Mouse (Mus musculus): ENCODE measurements around the gene Sorcs3. TPM values are rescaled to one million over a fixed set of nuclear protein-coding genes. Genes with fewer than 3 reads are reported as not detected.

Sorcs3 gene
- total RNA-seq, 2 experiments from 2014 or later, result 0.06 to 0.18 TPM

DNA sequence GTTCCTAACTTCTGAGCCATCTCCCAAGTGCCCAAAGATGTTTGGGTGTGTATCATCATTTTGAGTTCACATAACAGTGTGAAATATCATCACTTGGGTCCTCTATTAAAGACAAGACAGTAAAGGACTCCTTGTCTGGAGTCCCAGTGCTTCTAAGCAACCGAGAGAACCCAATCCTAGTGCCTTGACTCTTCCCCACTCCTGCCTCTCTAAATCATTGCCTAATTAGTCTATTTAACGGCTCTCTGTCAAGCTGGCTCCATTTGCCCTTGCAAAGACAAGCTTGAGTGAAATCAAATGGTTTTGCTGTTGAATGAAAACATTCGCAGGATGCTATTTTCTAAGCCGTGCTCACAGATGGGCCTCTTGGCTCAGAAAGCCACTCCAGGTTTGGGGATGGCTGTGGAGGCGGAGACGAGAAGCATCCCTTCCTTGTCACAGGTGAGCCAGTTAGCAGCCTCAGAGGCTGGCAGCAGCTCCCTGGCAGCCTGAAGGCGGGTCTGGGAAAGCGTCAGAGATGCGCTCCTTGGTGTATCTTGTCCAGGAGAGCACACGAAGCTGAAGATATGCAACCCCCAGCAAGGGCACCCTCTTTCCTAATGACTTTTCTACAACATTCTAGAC, 79.9 kb downstream of the Sorcs3 start:
- DNase-seq, result no peak

DNA sequence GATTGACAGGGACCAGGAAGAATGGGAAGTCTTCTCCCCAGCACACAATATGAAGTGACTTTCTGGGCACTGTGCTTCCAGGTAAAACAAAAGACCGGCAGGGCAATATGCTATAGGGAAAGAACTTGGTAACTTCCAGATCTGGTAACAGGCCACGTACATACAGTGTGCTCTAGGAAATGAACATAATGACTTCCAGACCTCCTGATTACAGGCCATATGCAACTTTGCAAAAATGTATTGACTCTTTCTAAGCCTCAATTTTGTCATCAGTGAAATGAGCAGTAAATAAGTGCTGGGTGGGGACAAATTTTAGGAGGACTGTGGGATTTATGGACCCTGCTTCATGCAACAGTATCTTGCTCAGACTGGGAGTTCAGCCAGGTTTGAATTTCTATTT, 88.4 kb downstream of the Sorcs3 start:
- no peak for DNase-seq

DNA sequence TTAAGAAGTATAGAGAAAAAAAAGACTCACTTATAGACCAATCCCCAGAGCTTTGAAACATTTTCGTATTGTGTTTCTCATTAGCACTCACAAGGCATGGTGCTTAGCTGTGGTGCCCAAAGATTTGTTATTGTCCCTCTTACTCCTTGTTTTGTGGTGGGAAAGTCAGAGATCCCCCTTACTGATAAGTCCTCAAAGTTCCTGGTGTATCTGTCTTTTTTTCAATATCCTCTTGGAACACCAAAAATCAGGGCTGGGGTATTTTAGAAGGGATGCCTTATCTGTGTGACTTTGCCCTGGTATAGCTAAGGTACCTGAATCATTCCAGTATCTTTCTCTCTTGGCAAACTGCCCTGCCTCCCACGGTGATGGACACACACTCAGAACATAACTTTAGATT, 92.6 kb downstream of the Sorcs3 start:
- no peak for DNase-seq

DNA sequence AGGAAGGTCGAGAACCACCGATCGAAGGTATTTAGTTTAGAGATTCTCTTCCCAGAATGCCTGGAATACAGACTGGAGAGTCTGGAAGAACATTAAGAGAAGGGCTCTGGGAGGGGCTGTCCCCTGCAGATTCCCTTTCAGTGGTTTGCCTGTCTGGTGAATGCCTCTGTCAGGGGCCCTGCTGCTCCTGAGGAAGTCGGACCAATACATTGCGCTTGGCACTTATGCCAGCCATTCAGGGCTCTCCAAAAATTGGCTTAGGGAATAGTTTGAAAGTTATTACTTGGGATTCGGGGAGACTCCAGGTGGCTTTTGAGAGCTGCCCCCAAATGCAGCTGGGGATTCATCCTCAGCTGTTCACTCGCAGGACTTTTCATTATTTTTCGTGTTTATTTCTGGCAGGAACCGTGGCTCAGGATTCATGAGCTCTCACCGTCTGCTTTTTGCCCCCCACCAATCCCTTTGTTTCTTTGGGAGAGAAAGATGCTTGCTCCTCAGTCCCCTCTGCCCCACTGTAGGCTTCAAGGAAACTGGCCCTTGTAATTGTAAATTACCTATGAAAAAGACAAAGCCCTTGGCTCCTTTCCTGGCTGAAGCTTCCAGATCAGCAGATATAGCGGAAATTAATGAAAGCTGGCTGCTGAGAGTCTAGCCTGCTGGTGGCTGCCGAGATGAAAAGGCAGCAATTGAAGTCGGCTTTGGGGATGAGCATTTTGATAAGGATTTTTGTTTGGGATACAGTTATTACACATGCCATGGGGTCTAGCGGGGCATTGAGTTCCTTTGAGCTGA, 94.8 kb downstream of the Sorcs3 start:
- no peak for DNase-seq

DNA sequence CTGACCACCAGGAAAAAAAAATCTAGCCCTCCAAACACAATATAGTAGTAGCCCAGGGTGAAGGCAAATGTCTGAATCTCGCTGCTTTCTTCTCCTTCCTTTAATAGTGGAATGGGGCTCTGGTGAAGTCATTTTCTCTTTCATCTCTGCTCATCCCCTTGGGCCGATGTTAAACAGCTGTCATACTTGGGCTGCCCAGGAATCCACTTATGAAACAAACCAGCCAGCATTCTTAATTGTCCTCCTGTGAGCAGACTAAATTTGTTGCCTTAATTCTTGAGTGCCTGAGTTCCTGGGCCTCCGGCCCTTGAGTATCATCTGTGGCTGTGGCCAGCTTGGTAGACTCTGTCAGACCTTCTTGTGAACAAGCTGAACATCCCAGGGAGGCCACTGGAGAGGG, 95.5 kb downstream of the Sorcs3 start:
- DNase-seq, result no peak

DNA sequence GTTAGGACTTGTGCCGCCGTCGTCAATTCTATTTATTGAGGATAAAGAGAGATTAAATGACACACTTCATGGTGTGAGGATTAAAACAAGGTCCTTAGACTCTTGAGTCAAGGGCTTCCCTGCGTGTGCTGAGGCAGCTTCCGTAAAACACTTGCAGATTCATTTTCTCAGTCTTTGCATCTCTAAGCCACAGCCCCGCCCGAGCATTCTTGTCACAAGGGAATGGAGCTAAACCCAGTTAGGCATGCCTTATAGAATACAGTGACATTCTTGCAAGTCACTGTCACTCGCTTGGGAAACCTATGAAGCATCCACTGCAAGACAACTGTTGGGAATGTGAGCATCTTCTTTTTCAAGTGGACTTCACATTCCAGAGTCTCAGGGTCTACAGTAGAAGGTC, 102.5 kb downstream of the Sorcs3 start:
- no peak for DNase-seq

DNA sequence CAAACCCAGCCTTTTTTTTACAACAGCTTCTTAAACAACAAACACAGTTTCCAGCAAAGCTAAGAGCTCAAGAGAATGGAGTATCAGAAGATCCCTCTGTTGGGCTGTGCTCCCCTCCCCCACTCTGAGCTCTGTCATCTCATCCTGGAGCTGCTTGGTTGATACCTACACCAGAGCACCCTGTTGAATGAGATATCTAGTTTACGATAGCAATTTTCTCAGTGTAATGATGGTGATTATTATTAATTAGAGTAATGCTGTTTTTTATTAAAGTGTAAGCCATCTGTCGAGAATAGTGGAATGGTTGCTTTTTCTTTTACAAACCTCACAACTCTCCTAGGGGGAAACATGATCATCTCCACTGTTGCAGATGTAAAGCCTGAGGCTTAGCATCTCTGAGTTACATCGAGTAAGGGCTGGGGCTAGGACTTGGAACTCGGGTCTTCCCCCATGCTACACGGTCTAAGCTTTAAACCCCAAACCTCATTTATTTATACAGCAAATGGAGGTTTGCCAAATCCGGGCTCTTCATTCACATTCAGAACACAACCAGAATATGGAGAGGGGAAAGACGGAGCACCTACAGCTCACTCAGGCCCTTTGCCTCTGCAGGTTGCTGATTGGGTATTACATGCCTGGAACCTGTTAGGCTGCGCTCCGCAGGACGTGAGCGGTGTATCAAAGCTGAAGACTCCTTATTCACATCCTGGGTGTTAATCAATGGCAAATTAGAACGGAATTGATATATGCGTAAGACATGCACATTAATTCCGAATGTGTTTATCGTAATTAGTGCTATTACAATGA, 103.9 kb downstream of the Sorcs3 start:
- no peak for DNase-seq

DNA sequence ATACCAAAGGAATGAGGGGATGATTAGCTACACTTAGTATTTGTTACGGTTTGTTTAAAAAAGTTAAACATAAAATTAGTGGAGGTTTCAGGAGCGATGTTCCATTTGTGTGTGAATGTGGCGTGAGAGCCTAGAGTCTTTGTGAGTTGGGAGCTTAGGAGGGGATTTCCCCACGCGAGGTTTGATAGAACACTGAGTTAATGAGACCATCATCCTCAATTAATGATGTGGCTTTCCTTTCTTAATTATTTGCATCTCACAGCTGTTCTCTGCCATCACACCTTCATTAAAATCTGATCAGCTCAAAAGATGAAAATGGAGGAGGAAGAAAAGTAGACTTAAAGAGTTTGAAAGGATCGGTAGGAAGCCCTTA, 104.5 kb downstream of the Sorcs3 start:
- DNase-seq, result no peak

DNA sequence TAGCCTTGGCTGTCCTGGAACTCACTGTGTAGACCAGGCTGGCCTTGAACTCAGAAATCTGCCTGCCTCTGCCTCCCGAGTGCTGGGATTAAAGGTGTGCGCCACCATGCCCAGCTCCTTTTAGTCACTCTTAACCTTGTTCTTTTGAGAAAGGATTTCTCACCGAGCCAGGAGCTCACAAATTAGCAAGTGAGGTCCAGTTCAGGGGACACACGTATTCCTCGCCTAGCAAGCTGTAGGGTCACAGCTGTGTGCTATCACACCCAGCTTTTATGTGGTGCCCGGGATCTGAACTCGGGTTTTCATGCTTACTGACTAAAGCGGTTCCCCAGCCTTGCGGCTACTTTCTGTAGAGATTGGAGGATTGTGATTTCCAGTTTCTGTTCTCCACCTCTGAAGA, 108.0 kb downstream of the Sorcs3 start:
- no peak for DNase-seq

DNA sequence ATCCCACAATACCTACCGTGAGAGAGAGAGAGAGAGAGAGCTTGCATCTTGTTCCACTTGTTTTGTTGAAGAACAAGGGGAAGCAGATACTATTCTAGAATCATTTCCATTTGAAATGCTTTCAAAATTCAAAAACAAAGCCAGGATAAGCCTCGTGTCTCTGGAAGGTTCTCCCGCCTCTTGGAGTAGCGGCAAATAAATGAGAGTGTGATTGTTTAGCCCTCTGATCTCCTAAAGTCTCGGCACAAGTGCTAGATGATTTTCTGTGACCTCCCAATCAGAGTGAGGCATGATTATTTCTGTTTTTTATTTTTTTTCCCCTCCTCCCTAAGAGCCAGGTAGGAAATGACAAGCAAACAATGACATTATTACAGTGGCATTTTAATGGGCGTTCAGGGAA, 121.3 kb downstream of the Sorcs3 start:
- DNase-seq, result no peak

DNA sequence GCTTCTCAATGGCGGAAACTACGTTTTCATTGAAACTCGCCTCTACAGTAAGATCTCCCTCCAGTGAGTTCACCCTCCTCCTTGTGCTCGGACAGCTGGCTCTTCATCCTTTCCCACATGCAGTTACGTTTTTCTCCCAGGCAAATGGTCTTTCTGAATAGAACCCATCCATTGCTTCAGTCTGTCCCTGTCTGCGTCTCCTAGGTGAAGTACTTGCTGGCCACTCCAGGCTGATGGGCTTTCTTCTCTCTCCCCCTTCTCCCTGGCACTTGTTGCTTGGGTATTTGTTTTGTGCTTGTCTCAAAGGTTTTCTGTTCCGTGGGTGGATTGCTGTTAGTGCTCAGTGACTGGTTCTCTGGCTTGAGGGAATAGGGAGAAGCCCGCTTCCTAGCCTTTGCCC, 122.3 kb downstream of the Sorcs3 start:
- DNase-seq, result no peak

DNA sequence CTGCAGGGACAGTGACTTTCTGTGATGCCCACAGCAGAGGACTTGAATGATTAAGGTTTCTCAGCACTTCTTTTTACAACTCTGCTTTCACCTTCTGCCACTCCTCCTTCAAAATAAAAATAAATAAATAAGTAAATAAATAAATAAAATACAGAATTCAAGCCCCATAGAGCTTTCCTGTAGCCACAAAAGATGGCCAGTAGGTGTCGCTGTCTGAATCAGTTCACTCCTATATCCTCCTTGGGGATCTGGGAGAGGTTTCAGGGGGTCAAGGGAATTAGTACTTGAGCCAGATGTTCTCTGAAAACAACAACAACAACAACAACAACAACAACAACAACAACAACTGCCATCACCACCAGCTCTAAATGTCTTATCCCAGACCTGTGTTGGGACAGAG, 125.8 kb downstream of the Sorcs3 start:
- DNase-seq, result peak; percentile 16

DNA sequence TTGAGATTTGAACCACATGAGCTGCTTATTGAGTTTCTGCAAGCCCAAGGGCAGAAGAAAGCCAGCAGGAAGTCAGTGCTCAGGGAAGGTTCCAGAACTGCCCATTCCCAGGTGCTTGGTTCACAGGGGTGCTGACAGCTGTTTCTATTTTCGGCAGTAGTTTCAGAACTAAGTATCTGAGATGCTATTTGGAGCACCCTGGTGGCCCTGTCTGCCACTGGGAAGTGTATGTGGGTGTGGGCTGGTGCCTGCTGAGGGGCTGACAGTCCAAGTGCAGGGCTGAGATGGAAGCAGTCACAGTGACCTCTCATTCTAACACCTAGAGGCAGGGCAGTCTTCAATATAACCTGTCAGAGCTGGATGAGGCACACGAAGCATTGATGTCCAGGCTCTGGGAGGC, 127.3 kb downstream of the Sorcs3 start:
- DNase-seq, result no peak

DNA sequence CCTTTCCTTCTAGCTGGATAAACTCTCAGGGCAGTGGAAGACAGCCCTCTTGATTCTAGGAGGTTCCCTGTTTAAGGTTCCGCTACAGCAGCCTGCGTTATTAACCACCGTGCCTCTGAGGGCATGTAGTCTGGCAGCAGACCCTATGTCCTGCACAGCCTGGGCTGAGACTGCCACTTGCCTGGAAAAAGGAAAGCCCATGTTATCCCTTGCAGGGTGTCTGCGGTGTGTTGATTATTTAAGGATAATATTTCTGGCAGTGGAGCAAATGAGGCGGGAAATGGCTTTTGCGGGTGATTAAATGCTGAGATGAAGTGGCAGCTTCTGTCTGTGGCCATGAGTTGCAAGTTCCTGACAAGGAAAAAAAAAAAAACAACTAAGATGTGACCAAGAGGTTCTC, 131.6 kb downstream of the Sorcs3 start:
- no peak for DNase-seq

DNA sequence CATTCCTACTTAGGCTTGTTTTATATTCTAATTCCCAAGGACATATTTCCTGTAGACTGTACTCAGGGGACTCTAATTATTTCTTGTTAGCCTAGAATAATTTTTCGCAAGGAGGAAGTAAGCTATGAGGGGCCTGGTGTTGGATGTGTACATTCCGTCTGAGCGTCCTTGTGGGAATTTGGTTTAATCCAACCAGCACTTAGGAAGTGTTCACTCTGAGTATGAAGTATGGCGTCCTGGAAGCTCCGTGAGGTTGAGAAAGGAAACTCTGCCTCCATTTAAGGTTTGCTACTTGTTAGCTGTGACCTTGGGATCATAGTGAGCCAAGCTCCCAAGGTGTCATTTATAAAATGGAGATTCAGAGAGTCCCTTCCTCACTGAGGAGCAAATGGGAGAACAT, 132.3 kb downstream of the Sorcs3 start:
- DNase-seq, result no peak

DNA sequence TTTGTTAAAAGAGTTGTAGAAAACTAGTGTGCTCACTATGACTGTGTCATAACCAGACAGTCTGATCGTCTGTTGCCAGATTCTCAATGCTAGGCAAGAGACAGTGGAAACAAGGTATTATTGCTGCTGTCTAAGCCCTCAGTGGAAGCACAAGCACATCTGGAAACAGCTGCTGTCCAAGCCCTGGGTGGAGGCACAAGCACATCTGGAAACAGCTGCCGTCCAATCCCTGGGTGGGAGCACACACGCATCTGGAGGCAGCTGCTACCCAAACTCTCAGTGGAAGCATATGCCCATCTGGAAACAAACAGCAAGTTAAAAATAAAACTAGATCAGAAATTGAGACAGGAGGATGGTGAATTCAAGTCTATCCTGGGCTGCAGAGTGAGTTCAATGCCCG, 136.9 kb downstream of the Sorcs3 start:
- no peak for DNase-seq

DNA sequence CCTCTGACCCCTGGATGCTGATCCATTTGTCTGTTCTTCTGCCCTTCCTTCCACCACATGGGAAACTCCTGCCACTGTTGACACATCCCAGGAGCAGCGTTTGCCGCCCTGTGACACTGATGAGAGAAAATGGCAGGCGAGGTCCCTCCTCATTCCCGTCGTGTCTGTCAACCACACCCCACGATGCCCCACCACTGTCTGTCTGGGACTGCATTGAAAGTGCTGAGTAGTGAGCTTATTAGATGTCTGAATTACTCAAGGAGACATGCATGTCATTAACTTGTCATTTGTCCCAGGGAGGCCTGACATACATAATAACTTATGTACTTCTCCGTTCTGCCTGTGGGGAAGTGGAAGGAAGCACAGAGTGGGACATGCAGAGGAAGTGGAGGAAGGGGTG, 137.6 kb downstream of the Sorcs3 start:
- DNase-seq, result no peak

DNA sequence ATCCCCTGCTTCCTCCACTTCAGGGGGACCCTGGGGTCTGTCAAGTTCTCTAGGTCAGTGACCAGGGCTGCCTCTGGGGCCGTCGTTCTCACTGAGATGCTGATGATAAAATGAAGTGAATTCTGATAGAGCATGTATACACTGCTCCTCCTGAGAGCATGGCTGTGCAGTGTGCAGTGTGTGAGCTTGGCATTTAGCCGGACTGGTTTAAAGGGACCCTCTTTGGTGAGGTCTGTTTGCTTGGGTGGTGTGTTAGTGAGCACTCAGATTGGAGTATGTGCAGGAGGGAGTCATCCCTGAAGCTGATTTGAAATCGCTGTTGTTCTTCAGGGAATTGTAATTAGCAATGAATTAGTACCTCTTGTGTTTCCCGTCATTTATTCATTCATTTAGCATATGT, 141.3 kb downstream of the Sorcs3 start:
- no peak for DNase-seq

DNA sequence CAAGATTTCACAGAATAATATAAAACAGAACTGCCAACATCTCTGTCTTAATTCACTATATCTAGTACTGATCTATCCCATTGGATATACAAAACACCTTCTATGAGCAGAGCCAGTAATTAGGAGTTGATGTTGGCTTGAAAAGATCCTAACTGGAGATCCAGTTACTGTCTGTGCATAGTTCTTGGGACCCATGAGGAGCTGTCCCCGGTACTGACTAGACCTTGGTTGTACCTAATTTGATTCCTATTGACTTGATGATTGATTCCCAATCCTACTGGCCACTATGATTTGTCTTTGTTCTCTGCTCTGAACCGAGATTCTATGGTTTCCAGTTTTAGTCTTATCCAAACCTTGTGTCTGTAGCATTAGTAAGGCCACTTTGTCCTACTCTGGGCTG, 151.0 kb downstream of the Sorcs3 start:
- DNase-seq, result no peak

DNA sequence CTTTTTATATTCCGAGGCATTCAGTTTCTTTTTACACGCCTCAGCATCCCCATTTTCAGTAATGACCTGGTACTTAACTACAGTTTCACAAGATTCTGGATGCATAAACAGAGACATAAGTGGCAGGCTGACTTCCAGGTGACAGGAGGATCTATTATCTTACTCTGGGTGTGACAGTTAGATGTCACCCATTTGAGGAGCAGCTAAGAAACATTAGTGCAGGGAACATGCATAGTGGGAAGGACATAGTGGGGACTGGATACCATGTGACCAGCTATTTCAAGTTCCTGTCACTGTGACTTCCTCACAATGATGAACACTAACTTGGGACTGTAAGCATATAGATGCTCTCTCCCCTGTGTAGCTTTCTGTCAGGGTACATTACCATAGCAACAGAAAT, 156.3 kb downstream of the Sorcs3 start:
- DNase-seq, result no peak

DNA sequence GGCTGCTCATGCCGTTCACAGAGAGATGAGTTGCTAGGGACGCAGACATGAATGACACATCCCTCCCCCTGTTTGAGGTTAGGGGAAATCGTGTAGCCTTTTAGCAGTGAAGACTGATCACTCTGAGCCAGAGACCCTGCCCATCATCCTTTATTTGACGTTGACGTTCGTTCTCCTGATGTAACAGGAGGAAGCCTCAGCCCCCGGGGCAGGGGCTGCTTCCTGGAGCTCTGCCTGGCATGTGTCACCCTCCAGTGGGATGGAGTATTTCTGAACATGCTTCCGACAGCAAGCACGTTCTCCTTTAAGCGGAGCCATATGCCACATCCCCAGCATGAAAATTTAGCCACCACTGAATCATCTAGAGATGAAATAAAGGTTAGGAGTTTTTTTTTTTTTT, 162.2 kb downstream of the Sorcs3 start:
- no peak for DNase-seq

DNA sequence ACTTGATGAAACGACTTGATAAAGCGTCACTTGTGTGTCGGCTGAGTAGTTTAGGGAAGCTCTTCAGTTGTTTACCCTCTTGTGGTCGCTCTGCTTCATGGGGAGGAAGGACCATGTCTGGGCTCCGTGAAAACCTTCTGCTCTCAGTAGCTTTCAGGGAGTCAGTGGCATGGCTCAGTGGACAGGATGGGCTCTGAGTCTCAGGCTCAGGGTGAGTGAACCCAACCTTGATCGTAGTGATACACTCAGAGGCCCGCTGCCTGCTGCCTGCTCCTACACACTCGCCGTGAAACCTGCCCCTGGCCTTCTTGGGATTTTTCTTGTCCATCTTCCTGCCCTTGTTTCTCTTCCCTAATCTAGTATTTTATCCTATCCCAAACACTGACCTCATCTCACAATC, 166.0 kb downstream of the Sorcs3 start:
- DNase-seq, result no peak

DNA sequence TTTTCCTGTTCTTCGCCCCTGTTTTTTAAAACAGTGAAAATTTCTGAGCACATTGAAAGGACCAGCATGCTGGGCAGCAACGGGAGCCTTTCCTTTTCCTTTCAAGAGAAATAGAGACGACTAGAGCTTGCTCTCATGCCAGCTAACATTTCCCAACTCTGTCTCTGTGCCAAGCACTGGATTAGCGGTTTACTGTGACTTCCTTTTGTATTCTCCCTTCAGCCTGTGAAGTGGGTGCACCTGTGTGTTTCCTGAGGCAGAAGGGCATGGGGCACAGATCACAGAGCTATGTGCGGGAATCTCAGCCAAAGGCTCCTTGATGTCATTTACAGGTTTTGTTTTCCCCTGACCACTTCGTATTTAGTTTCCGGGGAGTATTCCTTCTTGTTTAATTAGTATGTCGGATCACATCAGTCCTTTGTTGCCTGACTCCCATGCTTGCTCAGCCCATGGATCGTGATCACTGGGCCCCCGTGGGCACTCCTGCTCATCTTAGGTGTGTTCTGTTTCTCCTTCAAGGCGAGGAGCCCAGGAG, 172.2 kb downstream of the Sorcs3 start:
- DNase-seq, result peak; percentile 42
